Mouse (Mus musculus): Measurements from ENCODE around the gene Cox7b. TPM values are rescaled to one million over a fixed set of nuclear protein-coding genes. Genes with fewer than 3 reads are reported as not detected.
"Not testable (repeated sequence)": the region's sequence is repeated elsewhere in the genome, so short reads cannot be mapped to it uniquely, and the experiment has no call there.

Gene Cox7b
- polyA plus RNA-seq (2015; fragmentation: Nextera tagmentation; extraction: Ambion mirVana), result 354 and 372 TPM in 2 replicates

DNA sequence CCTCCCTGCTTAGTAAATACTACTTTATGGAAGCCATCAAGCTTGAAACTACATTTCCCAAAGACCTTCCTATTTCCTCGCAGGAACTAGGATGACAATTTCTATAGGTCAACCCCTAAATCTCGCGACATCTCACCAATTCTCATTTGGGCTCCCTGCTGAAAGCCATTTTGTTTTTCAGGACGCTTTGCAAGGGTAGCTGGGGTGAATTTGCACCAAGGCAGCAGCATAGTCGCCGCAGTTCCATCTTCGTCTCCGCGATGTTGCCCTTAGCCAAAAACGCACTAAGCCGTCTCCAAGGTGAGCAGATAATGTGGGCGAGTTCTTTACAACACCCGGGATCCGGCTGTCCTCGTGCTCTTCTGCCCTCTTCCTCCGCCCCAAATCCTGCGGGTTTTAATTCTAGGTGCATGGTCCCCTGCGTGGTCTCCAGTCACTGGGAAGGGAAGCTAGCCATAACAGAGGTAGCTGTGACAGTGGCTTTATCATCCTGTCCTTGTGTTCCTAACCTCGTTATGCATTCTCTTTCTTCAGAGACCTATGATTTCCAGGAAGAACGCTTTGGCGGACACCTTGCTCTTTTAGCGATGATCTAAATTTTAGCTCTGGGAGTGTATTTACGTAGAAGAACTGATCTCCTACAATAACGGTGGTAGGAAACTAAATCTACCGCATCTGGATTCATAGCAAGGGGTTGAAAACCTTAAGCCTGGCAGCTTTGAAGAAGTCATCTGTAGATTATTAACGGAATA lies at the start of gene Cox7b:
Gene Cox7b (plus strand): TSS at position 130 of the 752 bp plus-strand sequence.
- peak within 1 kb of the TSS; percentile 46 for H3K4me2 ChIP-seq
- peak within 1 kb of the TSS; percentile 59 for H3K9ac ChIP-seq
- no peaks in the 10 kb centered on the region for H3K27me3 ChIP-seq (replicated peaks)
- peaks cover 4% of the 10 kb centered on the region for H3K4me1 ChIP-seq
- H3K4me3 ChIP-seq, result peak within 1 kb of the TSS; percentile 57
- no peaks in the 10 kb centered on the region for H3K36me3 ChIP-seq (replicated peaks)
- 18% methylated on average over 26 of the region's 26 CpGs for WGBS
- peak within 1 kb of the TSS; percentile 87 for H3K27ac ChIP-seq
- no peaks in the 10 kb centered on the region for H3K9me3 ChIP-seq
- peak; percentile 65 for ATAC-seq (replicated peaks)

DNA sequence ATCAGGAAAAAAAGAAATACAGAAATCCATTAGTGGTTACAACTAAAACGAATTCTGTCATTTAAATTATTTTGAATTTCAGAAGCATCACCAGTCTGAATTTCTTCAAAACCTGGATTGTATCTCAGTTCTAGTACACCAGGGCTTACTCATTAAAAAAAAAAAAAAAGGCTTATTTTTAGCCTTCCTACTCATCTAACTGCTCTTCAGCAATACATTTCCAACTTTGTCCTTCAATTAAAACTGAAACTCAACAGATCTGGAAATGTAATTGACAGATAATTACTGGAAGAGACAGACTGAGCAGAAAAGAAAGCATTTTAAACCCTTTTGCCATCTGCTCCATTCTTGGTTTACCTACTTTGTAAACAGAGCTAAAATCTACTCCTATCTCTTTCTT lies 13.9 kb upstream of the Cox7b start:
- Histone ChIP-seq H3K27me3 (replicated peaks) (no peaks in the 10 kb centered on the region), H3K4me2 (no peak overlapping the region), H3K4me1 (no peaks in the 10 kb centered on the region), H3K4me3 (no peak overlapping the region), H3K27ac (no peak overlapping the region), H3K9me3 (no peaks in the 10 kb centered on the region), H3K36me3 (replicated peaks) (no peaks in the 10 kb centered on the region), H3K9ac (no peak overlapping the region)
- 88% methylated on average over 1 of the region's 1 CpGs for WGBS
- ATAC-seq (replicated peaks), result no peak

DNA sequence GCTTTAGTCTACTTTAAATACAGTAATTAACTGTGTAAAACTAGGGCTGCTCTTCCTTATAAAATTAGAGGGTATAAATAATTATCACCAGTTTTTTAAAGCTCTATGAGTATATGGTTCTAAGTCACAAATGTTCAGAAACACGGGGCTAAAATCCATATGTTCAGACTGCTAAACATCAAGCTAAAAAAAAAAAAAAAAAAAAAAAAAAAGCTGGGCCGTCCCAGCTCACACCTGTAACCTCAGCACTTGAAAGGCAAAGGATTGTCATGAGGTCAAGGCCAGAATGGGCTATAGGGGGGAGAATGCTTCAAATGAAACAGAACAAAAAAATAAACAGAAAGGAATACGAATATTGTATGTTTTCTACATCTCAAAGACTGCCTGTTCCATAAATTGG lies 4.7 kb upstream of the Cox7b start:
- H3K4me3 ChIP-seq, result peak overlapping the region; percentile 64
- H3K9ac ChIP-seq, result no peak overlapping the region
- H3K27me3 ChIP-seq (replicated peaks), result no peaks in the 10 kb centered on the region
- no peaks in the 10 kb centered on the region for H3K9me3 ChIP-seq
- H3K36me3 ChIP-seq (replicated peaks), result no peaks in the 10 kb centered on the region
- H3K4me1 ChIP-seq, result no peaks in the 10 kb centered on the region
- no peak for ATAC-seq (replicated peaks)
- peak overlapping the region; percentile 62 for H3K4me2 ChIP-seq
- WGBS, result 10% methylated on average over 3 of the region's 3 CpGs
- no peak overlapping the region for H3K27ac ChIP-seq

DNA sequence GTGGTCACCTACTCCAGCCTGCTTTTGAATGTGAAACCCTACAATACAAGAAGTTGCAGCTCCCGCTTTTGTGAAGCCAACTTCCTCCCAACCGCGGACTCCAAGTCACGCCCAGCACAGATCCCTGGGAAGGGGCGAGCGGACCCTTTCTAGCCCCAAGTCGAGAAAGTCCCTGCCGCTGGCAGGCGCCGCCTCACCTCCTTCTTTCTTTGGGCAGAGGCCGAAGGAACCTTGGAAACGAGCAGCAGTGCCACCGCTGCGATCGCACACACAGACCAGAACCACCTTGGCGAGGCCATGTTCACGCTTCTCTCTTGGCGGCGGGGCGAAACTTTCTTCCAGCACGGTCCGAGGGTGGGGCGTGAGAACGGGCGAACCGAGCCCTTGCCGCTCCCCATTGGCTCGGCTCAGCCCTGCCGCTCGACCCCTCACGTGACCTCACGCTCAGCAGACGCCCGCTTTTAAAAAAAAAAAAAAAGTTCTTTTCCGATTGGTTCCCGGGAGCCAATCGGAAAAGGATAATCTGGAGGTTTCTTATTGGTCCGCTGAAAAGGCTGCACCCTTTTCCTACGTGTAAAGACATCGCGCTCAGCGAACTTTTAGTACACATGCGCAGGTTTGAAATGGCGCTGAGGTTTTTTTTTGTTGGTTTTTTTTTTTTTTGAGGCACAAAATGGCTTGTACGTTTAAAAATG lies 3.9 kb upstream of the Cox7b start, which contains the start of gene Magt1:
Gene Magt1 (minus strand): TSS at position 442 of the 695 bp plus-strand sequence.
- Histone ChIP-seq H3K4me2 (peak within 1 kb of the TSS; percentile 62), H3K36me3 (replicated peaks) (no peaks in the 10 kb centered on the region), H3K4me1 (no peaks in the 10 kb centered on the region), H3K4me3 (peak within 1 kb of the TSS; percentile 64), H3K9me3 (no peaks in the 10 kb centered on the region), H3K27me3 (replicated peaks) (no peaks in the 10 kb centered on the region), H3K27ac (peak within 1 kb of the TSS; percentile 82), H3K9ac (peak within 1 kb of the TSS; percentile 35)
- WGBS, result 18% methylated on average over 45 of the region's 45 CpGs
- ATAC-seq (replicated peaks), result peak; percentile 92

DNA sequence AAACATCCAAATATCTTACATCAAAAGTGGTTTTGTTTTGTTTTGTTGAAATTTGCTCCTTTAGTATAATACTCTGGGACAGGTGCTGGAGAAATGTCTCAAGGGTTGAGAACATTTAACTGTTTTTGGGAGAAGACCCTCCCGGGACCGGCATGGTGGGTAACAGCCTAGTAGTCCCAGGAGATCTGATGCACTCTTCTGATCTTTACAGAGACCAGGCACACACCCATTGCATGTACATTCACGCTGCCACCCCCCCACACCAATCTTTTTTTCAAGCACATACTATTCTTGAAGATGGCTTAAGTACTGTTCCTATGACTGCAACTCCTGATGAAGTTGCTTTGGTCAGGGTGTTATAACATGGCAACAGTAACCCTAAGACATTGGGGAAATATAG lies 2.9 kb upstream of the Cox7b start:
- Histone ChIP-seq H3K4me3 (peak overlapping the region; percentile 35), H3K4me1 (peaks cover 4% of the 10 kb centered on the region), H3K4me2 (peak overlapping the region; percentile 55), H3K9ac (peak overlapping the region; percentile 32; the same call in 1 of the 2 replicates), H3K9me3 (no peaks in the 10 kb centered on the region), H3K27me3 (replicated peaks) (no peaks in the 10 kb centered on the region), H3K36me3 (replicated peaks) (no peaks in the 10 kb centered on the region), H3K27ac (peak overlapping the region; percentile 82)
- ATAC-seq (replicated peaks), result no peak
- WGBS, result 74% methylated on average over 3 of the region's 3 CpGs

DNA sequence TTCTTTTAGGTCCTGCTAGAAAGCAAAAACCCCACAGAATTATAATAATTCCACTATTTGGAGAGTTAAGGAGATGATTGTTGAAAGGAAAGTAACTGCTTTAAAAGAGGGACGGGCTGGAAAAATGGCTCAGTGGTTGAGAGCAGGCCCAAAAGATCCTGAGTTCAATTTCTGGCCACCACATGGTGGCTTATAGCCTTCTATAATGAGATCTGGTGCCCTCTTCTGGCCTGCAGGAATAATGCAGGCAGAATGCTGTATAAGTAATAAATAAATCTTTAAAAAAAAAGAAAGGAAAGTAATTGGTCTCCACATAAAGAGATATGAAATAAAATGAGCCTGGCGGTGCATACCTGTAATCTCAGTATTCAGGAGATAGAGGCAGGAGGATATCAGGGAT lies 2.3 kb upstream of the Cox7b start:
- H3K36me3 ChIP-seq (replicated peaks), result no peaks in the 10 kb centered on the region
- H3K9me3 ChIP-seq, result no peaks in the 10 kb centered on the region
- WGBS, result 27% methylated on average over 2 of the region's 2 CpGs
- H3K27ac ChIP-seq, result no peak overlapping the region
- peaks cover 4% of the 10 kb centered on the region for H3K4me1 ChIP-seq
- H3K4me3 ChIP-seq, result no peak overlapping the region
- ATAC-seq (replicated peaks), result no peak
- H3K9ac ChIP-seq, result no peak overlapping the region
- no peak overlapping the region for H3K4me2 ChIP-seq
- no peaks in the 10 kb centered on the region for H3K27me3 ChIP-seq (replicated peaks)

DNA sequence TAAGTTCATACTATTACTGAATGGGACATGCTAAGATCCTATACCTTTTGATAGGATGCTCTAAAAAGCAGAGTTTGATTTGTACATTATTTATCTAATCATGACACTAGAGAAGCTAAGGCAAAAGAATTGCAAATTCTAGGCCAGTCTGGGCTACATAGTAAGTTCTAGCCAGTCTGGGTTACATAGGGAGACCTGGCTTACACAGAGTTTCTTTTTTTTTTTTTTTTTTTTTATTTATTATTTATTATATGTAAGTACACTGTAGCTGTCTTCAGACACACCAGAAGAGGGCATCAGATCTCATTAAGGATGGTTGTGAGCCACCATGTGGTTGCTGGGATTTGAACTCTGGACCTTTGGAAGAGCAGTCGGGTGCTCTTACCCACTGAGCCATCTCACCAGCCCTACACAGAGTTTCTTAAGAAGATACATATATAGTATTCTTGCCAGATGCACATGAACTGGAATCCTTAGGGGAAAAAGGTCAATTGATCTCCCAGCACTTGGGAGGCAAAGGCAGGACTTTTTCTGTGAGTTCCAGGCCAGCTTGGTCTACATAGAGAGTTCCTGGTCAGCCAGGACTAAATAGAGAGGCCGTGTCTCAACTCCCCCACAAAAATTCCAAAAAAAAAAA lies 641 bp upstream of the Cox7b start:
- H3K4me3 ChIP-seq; H3K27ac ChIP-seq; H3K4me1 ChIP-seq; ATAC-seq (replicated peaks); H3K9ac ChIP-seq; H3K9me3 ChIP-seq; H3K27me3 ChIP-seq (replicated peaks); H3K36me3 ChIP-seq (replicated peaks): not testable (repeated sequence)
- WGBS, result 72% methylated on average over 2 of the region's 2 CpGs
- peak overlapping the region; percentile 24; the same call in 1 of the 2 replicates for H3K4me2 ChIP-seq

DNA sequence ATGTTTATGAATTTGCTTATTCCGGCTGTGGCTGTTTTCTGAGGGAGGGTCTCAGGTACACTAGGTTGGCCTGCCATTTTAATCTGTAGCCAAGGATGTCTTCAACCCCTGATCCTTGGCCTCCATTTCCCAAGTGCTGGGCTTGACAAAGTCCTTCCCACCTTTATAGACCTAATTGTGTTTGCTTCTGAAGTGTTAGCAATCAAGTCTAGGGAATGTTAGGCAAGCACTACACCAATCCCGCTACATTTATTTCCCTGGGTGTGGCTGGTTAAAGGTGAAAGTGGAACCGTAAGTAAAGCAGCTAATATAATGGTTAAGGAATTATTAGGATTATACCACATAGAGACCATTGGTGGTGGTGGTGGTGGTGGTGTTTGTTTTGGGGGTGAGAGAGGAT lies 1.6 kb downstream of the Cox7b start:
- Histone ChIP-seq H3K4me3 (no peak overlapping the region), H3K27ac (no peak overlapping the region), H3K36me3 (replicated peaks) (no peaks in the 10 kb centered on the region), H3K27me3 (replicated peaks) (no peaks in the 10 kb centered on the region), H3K4me2 (peak overlapping the region; percentile 46), H3K9ac (no peak overlapping the region), H3K4me1 (peaks cover 4% of the 10 kb centered on the region), H3K9me3 (no peaks in the 10 kb centered on the region)
- ATAC-seq (replicated peaks), result no peak
- 90% methylated on average over 3 of the region's 3 CpGs for WGBS

DNA sequence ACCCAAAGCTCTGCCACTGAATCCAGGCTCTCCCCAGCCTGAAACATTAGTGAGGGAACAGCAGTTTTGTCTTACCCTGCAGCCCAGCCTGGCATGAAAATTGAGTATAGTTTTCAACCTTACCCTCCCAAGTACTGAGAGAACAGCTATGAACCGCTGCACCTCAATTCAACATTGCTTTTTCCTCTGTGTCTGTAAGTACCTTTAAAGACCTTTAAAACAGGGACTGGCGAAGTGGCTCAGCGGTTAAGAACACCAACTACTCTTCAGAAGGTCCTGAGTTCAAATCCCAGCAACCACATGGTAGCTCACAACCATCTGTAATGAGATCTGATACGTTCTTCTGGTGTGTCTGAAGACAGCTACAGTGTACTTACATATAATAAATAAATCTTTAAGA lies 2.0 kb downstream of the Cox7b start:
- no peak for ATAC-seq (replicated peaks)
- peaks cover 4% of the 10 kb centered on the region for H3K4me1 ChIP-seq
- 84% methylated on average over 4 of the region's 4 CpGs for WGBS
- H3K27me3 ChIP-seq (replicated peaks), result no peaks in the 10 kb centered on the region
- H3K4me2 ChIP-seq, result peak overlapping the region; percentile 46; the same call in 1 of the 2 replicates
- no peak overlapping the region for H3K9ac ChIP-seq
- no peaks in the 10 kb centered on the region for H3K36me3 ChIP-seq (replicated peaks)
- no peak overlapping the region for H3K4me3 ChIP-seq
- no peaks in the 10 kb centered on the region for H3K9me3 ChIP-seq
- H3K27ac ChIP-seq, result no peak overlapping the region

DNA sequence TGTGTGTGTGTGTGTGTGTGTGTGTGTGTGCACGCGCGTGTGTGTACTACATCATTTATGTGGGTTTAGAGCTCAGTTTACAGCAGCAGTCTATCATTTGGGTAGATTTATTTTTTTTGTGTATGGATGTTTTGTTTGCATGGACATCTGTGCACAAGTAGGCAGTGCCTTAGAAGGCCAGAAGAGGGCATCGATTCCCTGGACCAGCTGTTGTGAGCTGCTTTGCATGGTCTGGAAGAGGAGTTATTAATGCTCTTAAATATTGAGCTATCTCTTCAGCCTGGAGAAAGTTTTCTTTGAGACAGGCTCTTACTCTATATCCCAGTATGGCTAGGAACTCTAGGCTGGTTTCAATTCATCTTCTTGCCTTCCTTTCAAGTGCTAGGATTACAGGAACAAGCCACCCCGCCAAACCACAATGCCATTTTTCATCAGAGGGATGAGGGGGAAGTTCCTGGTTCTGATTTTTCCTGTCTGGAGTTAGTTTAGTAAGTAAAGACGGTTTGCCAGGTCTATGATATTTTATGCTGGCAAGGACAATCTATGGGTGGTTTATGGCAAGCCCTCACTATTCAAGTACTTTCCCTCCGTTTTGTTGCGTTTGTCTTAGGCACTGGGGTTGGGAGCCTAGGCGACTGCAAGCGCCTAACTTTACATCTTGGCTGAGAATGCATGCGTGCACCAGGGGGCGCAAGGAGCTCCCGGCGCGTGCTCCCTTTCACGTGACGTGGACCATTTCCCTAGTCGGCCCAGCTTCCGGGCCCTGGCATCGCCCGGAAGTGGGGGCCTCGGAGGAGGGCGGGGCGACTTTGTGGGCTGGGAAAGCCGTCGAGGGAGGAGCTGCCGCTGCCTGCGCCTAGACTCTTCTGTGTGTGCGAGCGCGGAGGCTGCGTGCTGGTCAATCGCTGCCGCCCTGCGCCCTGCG lies 11.2 kb downstream of the Cox7b start, which contains the start of gene Atp7a:
Gene Atp7a (plus strand): TSS at position 859 of the 925 bp plus-strand sequence.
- Histone ChIP-seq H3K9ac (peak within 1 kb of the TSS; percentile 49), H3K4me3 (peak within 1 kb of the TSS; percentile 51), H3K27me3 (replicated peaks) (no peaks in the 10 kb centered on the region), H3K36me3 (replicated peaks) (no peaks in the 10 kb centered on the region), H3K27ac (peak within 1 kb of the TSS; percentile 76), H3K4me1 (peaks cover 6% of the 10 kb centered on the region), H3K9me3 (no peaks in the 10 kb centered on the region), H3K4me2 (peak within 1 kb of the TSS; percentile 56)
- peak; percentile 99 for ATAC-seq (replicated peaks)
- 17% methylated on average over 36 of the region's 36 CpGs for WGBS

DNA sequence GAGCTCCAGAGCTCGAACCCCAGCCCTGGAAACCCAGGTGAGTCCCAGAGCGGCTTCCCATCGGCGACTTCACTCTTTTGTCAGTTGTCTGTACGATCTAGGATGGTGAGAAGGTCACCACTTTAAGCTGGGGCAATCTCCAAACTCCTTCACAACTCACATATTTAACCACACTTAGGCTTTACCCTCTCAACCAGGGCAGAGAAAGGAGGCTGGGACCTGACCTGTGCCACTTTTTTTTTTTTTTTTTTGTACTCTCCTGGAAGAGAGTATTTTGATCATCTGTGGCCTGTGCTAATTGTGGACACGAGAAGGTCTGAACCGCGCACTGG lies 11.8 kb downstream of the Cox7b start:
- Histone ChIP-seq H3K4me2 (peak overlapping the region; percentile 56), H3K9ac (peak overlapping the region; percentile 49), H3K9me3 (no peaks in the 10 kb centered on the region), H3K4me3 (peak overlapping the region; percentile 51), H3K36me3 (replicated peaks) (no peaks in the 10 kb centered on the region), H3K27me3 (replicated peaks) (no peaks in the 10 kb centered on the region), H3K4me1 (peaks cover 6% of the 10 kb centered on the region), H3K27ac (peak overlapping the region; percentile 76)
- 26% methylated on average over 8 of the region's 8 CpGs for WGBS
- ATAC-seq (replicated peaks), result no peak

All from midbrain, embryonic 15.5 days (tissue).